Mouse (Mus musculus) stomach, postnatal 0 days (tissue): Measurements from ENCODE around the gene Lix1l. TPM values are rescaled to one million over a fixed set of nuclear protein-coding genes. Genes with fewer than 3 reads are reported as not detected.
A peak's percentile ranks its signal among the peaks of the same experiment; 100 is the strongest.

ENCODE experiments used
- ATAC-seq: fragments of 200-750 bp; cut with Nextera tagmentation; 2 replicates; pipeline ENCODE4 v1.8.0; 2017; ENCODE audit not compliant: low FRiP score, low TSS enrichment
- DNase-seq: peaks from one replicate; pipeline ENCODE4 v3.0.0-alpha.2; 2016; ENCODE audit warnings: low spot score
- H3K27ac ChIP-seq: fragments of 300-500 bp; sonication (generic); replicated peaks from 2 replicates; pipeline ENCODE4 v1.5.1; 2014; ENCODE audit warnings: mild to moderate bottlenecking, control low read depth
- H3K27me3 ChIP-seq: fragments of 300-500 bp; sonication (generic); 2 replicates; pipeline ENCODE4 v1.6.1; 2014; ENCODE audit warnings: low read length; ENCODE audit not compliant: control insufficient read depth, insufficient read depth
- H3K36me3 ChIP-seq: fragments of 300-500 bp; sonication (generic); 2 replicates; pipeline ENCODE4 v1.6.1; 2014; ENCODE audit warnings: low read length, mixed read lengths; ENCODE audit not compliant: control insufficient read depth, insufficient read depth
- H3K4me1 ChIP-seq: fragments of 300-500 bp; sonication (generic); replicated peaks from 2 replicates; pipeline ENCODE4 v1.6.1; 2014; ENCODE audit warnings: antibody characterized with exemption; ENCODE audit not compliant: control insufficient read depth, insufficient read depth
- H3K4me2 ChIP-seq: fragments of 300-500 bp; sonication (generic); replicated peaks from 2 replicates; pipeline ENCODE4 v1.6.1; 2014; ENCODE audit warnings: low read depth, mild to moderate bottlenecking, control low read depth, moderate library complexity
- H3K4me3 ChIP-seq: fragments of 300-500 bp; sonication (generic); 2 replicates; pipeline ENCODE4 v1.5.1; 2014; ENCODE audit warnings: low read depth, low read length, control low read depth
- H3K9ac ChIP-seq: fragments of 300-500 bp; sonication (generic); 2 replicates; pipeline ENCODE4 v1.6.1; 2014; ENCODE audit warnings: mild to moderate bottlenecking, low read length, control low read depth, mixed read lengths
- H3K9me3 ChIP-seq: fragments of 300-500 bp; sonication (generic); 2 replicates; pipeline ENCODE4 v1.6.1; 2016; ENCODE audit warnings: low read length; ENCODE audit not compliant: control insufficient read depth
- CTCF ChIP-seq: IDR thresholded peaks from 2 replicates; pipeline ENCODE4 v1.5.1; 2016; ENCODE audit warnings: antibody characterized with exemption, low read depth, mild to moderate bottlenecking, moderate library complexity
- EP300 ChIP-seq: optimal IDR thresholded peaks from 2 replicates; pipeline ENCODE3; 2016; ENCODE audit warnings: antibody characterized with exemption
- WGBS: fragments of 180-500 bp; shearing (Covaris S2); extraction: QIAGEN DNeasy Blood & Tissue Kit; methylation state at CpG from one replicate; pipeline ENCODE4 v1.1.7; 2014; 5-methylcytosine and 5-hydroxymethylcytosine counted together
- polyA plus RNA-seq: library from polyadenylated mRNA; unstranded; fragments of >200 nt; fragmentation: Nextera tagmentation; extraction: Ambion mirVana; gene quantifications from 2 replicates; pipeline ENCODE4 v1.2.1, GENCODE M21; 2015

The Lix1l gene
- polyA plus RNA-seq, 1 experiment from 2014 or later, result 3.8 TPM

- Histone ChIP-seq H3K27ac (0 out of 2 replicates have a peak overlapping the region, but pooled peaks have one; percentile 6), H3K4me2 (no peak overlapping the region), H3K27me3 (no peaks in the 10 kb centered on the region), H3K36me3 (no peaks in the 10 kb centered on the region), H3K9me3 (no peaks in the 10 kb centered on the region), H3K9ac (no peak overlapping the region), H3K4me3 (no peak overlapping the region), H3K4me1 (no peaks in the 10 kb centered on the region)
- WGBS, result 33% methylated on average over 8 of the region's 8 CpGs
- ATAC-seq (no peak), DNase-seq (no peak)
- TF ChIP-seq CTCF, result no peak
- no peak for TF ChIP-seq EP300
Observed at GRCm38 (mm10) chr3:96674442-96674841, 73.5 kb downstream of the Lix1l start.

- H3K9ac ChIP-seq, result no peak overlapping the region
- no peaks in the 10 kb centered on the region for H3K9me3 ChIP-seq
- H3K27me3 ChIP-seq, result no peaks in the 10 kb centered on the region
- no peak overlapping the region for H3K4me3 ChIP-seq
- H3K4me1 ChIP-seq, result no peaks in the 10 kb centered on the region
- no peak for TF ChIP-seq CTCF
- TF ChIP-seq EP300, result no peak
- DNase-seq, result no peak
- no peak overlapping the region for H3K4me2 ChIP-seq
- no peak for ATAC-seq
- H3K27ac ChIP-seq, result peak overlapping the region; percentile 77
- 67% methylated on average over 3 of the region's 3 CpGs for WGBS
- no peaks in the 10 kb centered on the region for H3K36me3 ChIP-seq
Observed at GRCm38 (mm10) chr3:96675171-96675570, 74.2 kb downstream of the Lix1l start.

DNA sequence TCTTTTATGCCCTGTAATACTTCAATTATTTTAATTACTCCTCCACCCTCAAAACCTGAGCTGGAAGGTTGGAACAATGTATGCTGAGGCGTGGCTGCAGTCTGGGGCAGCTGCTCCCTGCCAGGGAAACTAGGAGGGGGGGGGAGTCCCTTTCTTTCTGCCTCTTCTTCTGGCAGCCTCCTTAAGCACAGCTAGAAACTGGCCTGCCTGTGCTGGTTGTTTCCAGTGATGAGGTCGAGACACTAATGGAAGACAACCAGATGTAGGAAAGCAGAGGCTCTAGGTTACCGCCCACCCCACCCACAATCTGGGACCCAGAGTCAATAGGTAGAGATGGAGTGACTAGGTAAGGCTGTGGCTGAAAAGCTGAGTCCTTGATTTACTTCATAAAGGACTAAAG lies 74.7 kb downstream of the Lix1l start:
- no peaks in the 10 kb centered on the region for H3K4me1 ChIP-seq
- H3K9ac ChIP-seq, result no peak overlapping the region
- no peaks in the 10 kb centered on the region for H3K27me3 ChIP-seq
- no peak overlapping the region for H3K4me2 ChIP-seq
- no peak for DNase-seq
- H3K27ac ChIP-seq, result peak overlapping the region; percentile 77
- TF ChIP-seq EP300 (no peak), CTCF (no peak)
- ATAC-seq, result no peak
- no peaks in the 10 kb centered on the region for H3K36me3 ChIP-seq
- 41% methylated on average over 3 of the region's 3 CpGs for WGBS
- no peak overlapping the region for H3K4me3 ChIP-seq
- H3K9me3 ChIP-seq, result no peaks in the 10 kb centered on the region

Other genes with a start within 250 kb of the Lix1l start
- gene BC107364, start 148.8 kb upstream of the Lix1l start, polyA plus RNA-seq, result 0.18 and 0.36 TPM in 2 replicates
- gene Hfe2, start 76.0 kb upstream of the Lix1l start, polyA plus RNA-seq, result 0.10 and 0.28 TPM in 2 replicates
- 273 and 276 TPM in 2 replicates for gene Txnip, start 43.2 kb upstream of the Lix1l start, polyA plus RNA-seq
- gene Gm16253, start 24.2 kb upstream of the Lix1l start, polyA plus RNA-seq, result 0.18 and 0.46 TPM in 2 replicates
- gene Polr3gl, start 7.0 kb upstream of the Lix1l start, polyA plus RNA-seq, result 16.1 and 20.1 TPM in 2 replicates
- gene Ankrd34a, start 4.5 kb upstream of the Lix1l start, polyA plus RNA-seq, result 1.3 TPM in 2 replicates
- 70.9 and 75.5 TPM in 2 replicates for gene Rbm8a, start 28.8 kb downstream of the Lix1l start, polyA plus RNA-seq
- gene Pex11b, start 34.2 kb downstream of the Lix1l start, polyA plus RNA-seq, result 36.6 and 38.2 TPM in 2 replicates
- 0.04 and 0.05 TPM in 2 replicates for gene Gm42957, start 34.3 kb downstream of the Lix1l start, polyA plus RNA-seq
- 0.28 and 0.42 TPM in 2 replicates for gene Itga10, start 44.4 kb downstream of the Lix1l start, polyA plus RNA-seq
- 5.5 and 6.2 TPM in 2 replicates for gene Ankrd35, start 69.0 kb downstream of the Lix1l start, polyA plus RNA-seq
- gene Pias3, start 95.2 kb downstream of the Lix1l start, polyA plus RNA-seq, result 23.4 and 27.1 TPM in 2 replicates
- gene Nudt17, start 107.4 kb downstream of the Lix1l start, polyA plus RNA-seq, result 7.5 and 8.2 TPM in 2 replicates
- 19.4 and 20.3 TPM in 2 replicates for gene Polr3c, start 126.5 kb downstream of the Lix1l start, polyA plus RNA-seq
- gene Rnf115, start 126.5 kb downstream of the Lix1l start, polyA plus RNA-seq, result 27.3 and 28.7 TPM in 2 replicates
- gene Pdzk1, start 228.1 kb downstream of the Lix1l start, polyA plus RNA-seq, result 0.21 TPM in 2 replicates
- 0.13 and 0.15 TPM in 2 replicates for gene Cd160, start 228.2 kb downstream of the Lix1l start, polyA plus RNA-seq